Mouse (Mus musculus) midbrain, postnatal 0 days (tissue): ENCODE measurements around the gene Dusp12. TPM values are rescaled to one million over a fixed set of nuclear protein-coding genes. Genes with fewer than 3 reads are reported as not detected.

Experiments used
- ATAC-seq: fragments of 200-750 bp; cut with Nextera tagmentation; 2 replicates; pipeline ENCODE4 v1.8.0; 2017; ENCODE audit warnings: moderate number of reproducible peaks, mild to moderate bottlenecking, moderate TSS enrichment, moderate library complexity; ENCODE audit not compliant: low FRiP score
- DNase-seq: peaks from one replicate; pipeline ENCODE4 v3.0.0-alpha.2; 2015; ENCODE audit warnings: low spot score
- H3K27ac ChIP-seq: fragments of 300-500 bp; sonication (generic); 2 replicates; pipeline ENCODE4 v1.5.1; 2014; ENCODE audit warnings: low read depth, mild to moderate bottlenecking, low read length, mixed read lengths
- H3K27me3 ChIP-seq: fragments of 300-500 bp; sonication (generic); 2 replicates; pipeline ENCODE4 v1.6.1; 2014; ENCODE audit warnings: low read length, control low read depth, mixed read lengths; ENCODE audit not compliant: insufficient read depth
- H3K36me3 ChIP-seq: fragments of 300-500 bp; sonication (generic); 2 replicates; pipeline ENCODE4 v1.6.1; 2014; ENCODE audit warnings: low read length, control low read depth, mixed read lengths; ENCODE audit not compliant: insufficient read depth
- H3K4me1 ChIP-seq: fragments of 300-500 bp; sonication (generic); 2 replicates; pipeline ENCODE4 v1.6.1; 2014; ENCODE audit warnings: mild to moderate bottlenecking, control low read depth, antibody characterized with exemption, low read length, mixed read lengths; ENCODE audit not compliant: insufficient read depth
- H3K4me2 ChIP-seq: fragments of 300-500 bp; sonication (generic); 2 replicates; pipeline ENCODE4 v1.6.1; 2014; ENCODE audit warnings: low read depth, mild to moderate bottlenecking, low read length, mixed read lengths; ENCODE audit not compliant: poor library complexity, severe bottlenecking
- H3K4me3 ChIP-seq: fragments of 300-500 bp; sonication (generic); 2 replicates; pipeline ENCODE4 v1.5.1; 2014; ENCODE audit warnings: low read depth, mild to moderate bottlenecking, low read length, moderate library complexity
- H3K9ac ChIP-seq: fragments of 300-500 bp; sonication (generic); replicated peaks from 2 replicates; pipeline ENCODE4 v1.6.1; 2014; ENCODE audit warnings: mild to moderate bottlenecking, low read length, moderate library complexity, mixed read lengths; ENCODE audit not compliant: poor library complexity, severe bottlenecking
- H3K9me3 ChIP-seq: fragments of 300-500 bp; sonication (generic); 2 replicates; pipeline ENCODE4 v1.6.1; 2016; ENCODE audit warnings: low read length, control low read depth
- CTCF ChIP-seq: IDR thresholded peaks from 2 replicates; pipeline ENCODE4 v1.5.1; 2016; ENCODE audit warnings: antibody characterized with exemption, mild to moderate bottlenecking
- WGBS: fragments of 180-500 bp; shearing (Covaris S2); extraction: QIAGEN DNeasy Blood & Tissue Kit; methylation state at CpG from one replicate; pipeline ENCODE4 v1.1.7; 2014; 5-methylcytosine and 5-hydroxymethylcytosine counted together
- polyA plus RNA-seq: library from polyadenylated mRNA; unstranded; fragments of >200 nt; fragmentation: Nextera tagmentation; extraction: Ambion mirVana; gene quantifications from 2 replicates; pipeline ENCODE4 v1.2.1, GENCODE M21; 2015
- total RNA-seq: library from RNA; depleted of rRNA; stranded (reverse); fragments of >200 nt; gene quantifications from 2 replicates; pipeline ENCODE4 v1.2.3, GENCODE M21; 2014

The Dusp12 gene
- total and polyA plus RNA-seq, 2 experiments from 2014 or later, result 39.6 to 43.3 TPM

DNA sequence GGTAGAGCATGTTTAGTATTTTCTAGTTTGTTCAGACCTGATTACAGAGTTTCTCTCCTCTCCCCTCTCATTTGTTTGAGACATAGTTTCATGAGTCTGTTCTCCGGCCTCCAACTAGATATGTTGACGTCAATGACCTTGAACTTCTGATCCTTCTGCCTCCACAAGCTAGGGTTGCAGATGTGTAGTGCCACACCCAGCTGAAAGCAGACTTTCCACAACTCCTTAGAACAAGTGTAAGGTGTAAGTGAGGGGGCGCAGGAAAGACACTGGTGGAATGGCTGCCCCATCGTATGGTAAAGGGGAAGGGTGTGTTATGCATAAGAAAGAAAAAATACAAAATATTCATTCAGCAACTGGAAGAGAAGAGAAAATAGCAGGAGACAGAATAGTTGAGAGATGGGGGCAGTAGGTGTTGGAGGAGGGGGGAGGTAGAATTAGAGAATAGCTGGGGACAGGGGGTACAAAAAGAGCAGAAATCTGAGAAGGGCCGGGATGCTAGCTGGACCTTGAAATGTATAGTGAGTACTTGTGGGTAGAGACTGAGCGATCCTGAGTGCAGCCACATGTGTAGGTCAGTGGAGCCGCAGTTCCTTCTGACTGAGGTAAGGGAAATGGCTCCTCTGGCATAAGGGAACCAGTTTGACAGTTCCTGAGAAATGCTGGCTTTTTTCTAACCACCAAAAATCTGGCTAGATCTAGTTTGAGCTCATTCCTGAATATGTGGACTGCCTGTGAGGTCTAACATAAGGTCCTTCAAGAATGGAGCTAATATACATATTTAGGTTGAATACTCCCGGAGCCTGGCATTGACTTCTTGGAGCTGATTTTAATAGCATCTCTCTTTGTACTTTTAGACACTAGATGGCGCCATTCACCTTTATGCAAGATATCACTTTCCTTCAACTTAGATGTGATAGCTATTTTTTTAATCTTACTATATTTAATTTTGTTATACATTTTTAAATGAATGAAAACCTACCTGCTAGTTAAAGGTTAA is 9.6 kb upstream of the Dusp12 start:
- peak; percentile 78 for TF ChIP-seq CTCF
- Histone ChIP-seq H3K27me3 (no peaks in the 10 kb centered on the region), H3K9ac (no peak overlapping the region), H3K9me3 (no peaks in the 10 kb centered on the region), H3K27ac (no peak overlapping the region), H3K36me3 (no peaks in the 10 kb centered on the region), H3K4me1 (no peaks in the 10 kb centered on the region), H3K4me2 (no peak overlapping the region), H3K4me3 (no peak overlapping the region)
- DNase-seq, result peak; percentile 81
- no peak for ATAC-seq
- 65% methylated on average over 9 of the region's 9 CpGs for WGBS

DNA sequence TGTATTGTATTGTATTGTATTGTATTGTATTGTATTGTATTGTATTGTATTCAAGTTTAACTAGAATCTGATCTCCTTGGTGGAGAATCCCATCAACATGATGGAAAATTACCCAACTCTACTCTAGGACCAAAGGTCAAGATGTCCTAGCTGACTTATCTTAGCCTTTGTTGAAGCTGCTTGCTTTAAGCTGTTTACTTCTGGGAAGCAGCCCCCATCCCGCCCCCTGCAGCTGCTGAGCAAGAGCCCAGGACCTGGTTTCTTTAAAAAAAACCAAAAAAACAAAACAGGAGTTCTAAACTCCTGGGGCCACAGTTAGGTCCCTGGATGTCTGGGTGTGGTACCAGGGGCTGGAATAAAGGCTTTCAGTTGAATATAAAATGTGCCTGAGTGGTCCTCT is 6.9 kb upstream of the Dusp12 start:
- no peak for DNase-seq
- Histone ChIP-seq H3K27me3 (no peaks in the 10 kb centered on the region), H3K9me3 (no peaks in the 10 kb centered on the region), H3K9ac (no peak overlapping the region), H3K4me2 (no peak overlapping the region), H3K4me1 (no peaks in the 10 kb centered on the region), H3K36me3 (no peaks in the 10 kb centered on the region), H3K27ac (no peak overlapping the region), H3K4me3 (no peak overlapping the region)
- 38% methylated on average over 1 of the region's 1 CpGs for WGBS
- ATAC-seq, result no peak
- no peak for TF ChIP-seq CTCF

DNA sequence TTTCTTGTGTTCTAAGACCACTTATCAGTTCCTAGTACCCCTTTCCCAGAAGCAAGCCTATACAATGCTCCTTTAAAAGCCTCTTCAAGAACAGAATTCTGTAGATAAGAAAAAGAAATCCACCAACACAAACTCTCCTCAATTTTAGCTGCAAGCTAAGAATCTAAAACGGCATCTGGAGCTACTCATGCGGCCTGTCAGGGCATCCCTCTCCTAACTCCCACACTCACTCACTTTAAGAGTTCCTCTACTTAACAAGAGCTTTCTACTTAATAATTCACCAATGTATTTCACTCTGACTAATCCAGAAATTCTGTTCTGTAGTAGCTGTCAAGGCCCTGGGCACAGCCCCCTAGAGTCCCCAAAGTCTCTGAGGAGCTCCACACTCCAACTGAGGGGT is 6.3 kb upstream of the Dusp12 start:
- H3K9me3 ChIP-seq, result no peaks in the 10 kb centered on the region
- TF ChIP-seq CTCF, result no peak
- H3K27me3 ChIP-seq, result no peaks in the 10 kb centered on the region
- no peaks in the 10 kb centered on the region for H3K36me3 ChIP-seq
- no peak for DNase-seq
- no peak overlapping the region for H3K9ac ChIP-seq
- 89% methylated on average over 2 of the region's 2 CpGs for WGBS
- H3K4me3 ChIP-seq, result no peak overlapping the region
- no peaks in the 10 kb centered on the region for H3K4me1 ChIP-seq
- no peak overlapping the region for H3K27ac ChIP-seq
- no peak overlapping the region for H3K4me2 ChIP-seq
- ATAC-seq, result no peak

DNA sequence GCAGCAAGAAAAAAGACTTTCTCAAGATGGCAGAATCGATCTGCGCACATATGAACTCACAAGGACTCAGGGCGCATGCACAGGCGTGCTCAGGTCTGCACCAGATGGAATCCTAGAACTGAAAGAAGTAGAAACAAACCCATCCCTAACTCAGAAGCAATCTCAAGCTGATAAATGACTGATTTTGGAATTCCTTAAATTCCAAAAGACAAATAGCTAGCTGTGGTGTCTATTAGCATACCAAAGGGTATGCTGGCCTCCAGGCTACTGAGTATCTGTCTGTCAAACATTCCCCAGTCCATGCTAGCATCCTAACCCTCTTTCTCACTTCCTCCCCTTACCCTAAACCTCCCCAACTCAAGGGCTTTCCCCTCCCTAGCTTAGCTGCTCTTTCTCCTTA is 4.0 kb upstream of the Dusp12 start:
- ATAC-seq (no peak), DNase-seq (no peak)
- Histone ChIP-seq H3K9ac (no peak overlapping the region), H3K4me3 (no peak overlapping the region), H3K36me3 (no peaks in the 10 kb centered on the region), H3K27ac (no peak overlapping the region), H3K27me3 (no peaks in the 10 kb centered on the region), H3K9me3 (no peaks in the 10 kb centered on the region), H3K4me2 (no peak overlapping the region), H3K4me1 (no peaks in the 10 kb centered on the region)
- WGBS, result 73% methylated on average over 4 of the region's 4 CpGs
- no peak for TF ChIP-seq CTCF

DNA sequence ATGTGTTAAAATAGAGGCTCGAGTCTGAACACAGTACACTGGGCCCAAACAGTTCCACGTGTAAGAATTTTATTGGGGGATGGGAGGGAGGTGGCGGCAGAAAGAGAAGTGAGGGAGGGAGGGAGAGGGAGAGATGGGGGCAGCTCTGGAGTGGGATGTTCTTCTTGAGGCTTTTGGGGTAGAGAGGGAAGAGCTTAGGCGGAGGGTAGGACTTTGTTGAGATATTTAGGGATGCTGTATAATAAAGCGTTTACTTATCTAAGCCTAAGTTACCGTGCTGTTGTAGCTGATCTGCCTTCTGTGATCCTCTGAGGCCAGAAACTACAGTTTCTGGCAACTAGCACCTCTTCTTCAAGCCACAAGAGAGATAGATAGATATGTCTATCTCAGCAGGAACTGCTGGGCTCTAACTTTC is 711 bp upstream of the Dusp12 start:
- H3K4me2 ChIP-seq, result peak overlapping the region; percentile 25; the same call in 1 of the 2 replicates

DNA sequence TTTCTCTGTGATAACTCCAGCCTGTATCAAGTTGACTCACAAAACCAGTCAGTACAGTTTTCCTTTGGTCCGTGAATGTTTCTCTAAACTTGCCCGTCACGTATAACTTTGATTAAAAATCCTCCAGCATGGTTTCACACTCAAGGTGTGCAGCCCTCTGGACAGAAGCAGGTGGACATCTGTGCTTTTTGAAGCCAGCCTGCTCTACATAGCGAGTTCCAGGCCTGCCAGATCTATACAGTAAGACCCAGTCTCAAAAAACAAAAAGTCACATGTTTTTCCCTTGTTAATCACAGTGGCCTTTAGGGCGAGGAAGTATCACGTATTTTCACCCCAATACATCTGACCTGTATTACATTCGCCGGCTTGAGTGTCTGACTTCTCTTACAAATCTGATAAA is 950 bp downstream of the Dusp12 start:
- Histone ChIP-seq H3K9me3 (no peaks in the 10 kb centered on the region), H3K4me3 (peak overlapping the region; percentile 94), H3K9ac (peak overlapping the region; percentile 84), H3K27me3 (no peaks in the 10 kb centered on the region), H3K4me2 (peak overlapping the region; percentile 59), H3K36me3 (peaks cover 5% of the 10 kb centered on the region), H3K27ac (no peak overlapping the region), H3K4me1 (no peaks in the 10 kb centered on the region)
- ATAC-seq, result peak; percentile 36; the same call in 1 of the 2 replicates
- WGBS, result 20% methylated on average over 8 of the region's 8 CpGs
- DNase-seq, result no peak
- TF ChIP-seq CTCF, result no peak

More for the DNA sequence above, 711 bp upstream of the Dusp12 start:
- ATAC-seq (no peak), DNase-seq (no peak)
- Histone ChIP-seq H3K27ac (no peak overlapping the region), H3K27me3 (no peaks in the 10 kb centered on the region), H3K4me3 (0 out of 2 replicates have a peak overlapping the region, but pooled peaks have one; percentile 94), H3K36me3 (no peaks in the 10 kb centered on the region), H3K9ac (no peak overlapping the region), H3K4me1 (no peaks in the 10 kb centered on the region), H3K9me3 (no peaks in the 10 kb centered on the region)
- no peak for TF ChIP-seq CTCF
- WGBS, result 56% methylated on average over 6 of the region's 6 CpGs
